Mouse (Mus musculus) stomach, embryonic 14.5 days (tissue): ENCODE measurements around the gene Ptprn2. TPM values are rescaled to one million over a fixed set of nuclear protein-coding genes. Genes with fewer than 3 reads are reported as not detected.

Experiments
- ATAC-seq: fragments of 200-750 bp; cut with Nextera tagmentation; 2 replicates; pipeline ENCODE4 v1.8.0; 2017; ENCODE audit warnings: low read depth, moderate TSS enrichment; ENCODE audit not compliant: insufficient number of reproducible peaks, insufficient read depth, low FRiP score
- H3K27ac ChIP-seq: fragments of 300-500 bp; sonication (generic); 2 replicates; pipeline ENCODE4 v1.5.1; 2014; ENCODE audit warnings: mild to moderate bottlenecking, low read length, moderate library complexity, mixed read lengths
- H3K27me3 ChIP-seq: fragments of 300-500 bp; sonication (generic); 2 replicates; pipeline ENCODE4 v1.6.1; 2014; ENCODE audit warnings: low read length, control low read depth, mixed read lengths; ENCODE audit not compliant: control insufficient read depth, insufficient read depth
- H3K36me3 ChIP-seq: fragments of 300-500 bp; sonication (generic); 2 replicates; pipeline ENCODE4 v1.6.1; 2014; ENCODE audit warnings: mild to moderate bottlenecking, control low read depth, low read length, moderate library complexity, mixed read lengths; ENCODE audit not compliant: control insufficient read depth, insufficient read depth
- H3K4me1 ChIP-seq: fragments of 300-500 bp; sonication (generic); 2 replicates; pipeline ENCODE4 v1.6.1; 2014; ENCODE audit warnings: low read length, control low read depth, mixed read lengths; ENCODE audit not compliant: control insufficient read depth, insufficient read depth
- H3K4me2 ChIP-seq: fragments of 300-500 bp; sonication (generic); replicated peaks from 2 replicates; pipeline ENCODE4 v1.6.1; 2014; ENCODE audit warnings: low read depth, low read length, control low read depth
- H3K4me3 ChIP-seq: fragments of 300-500 bp; sonication (generic); 2 replicates; pipeline ENCODE4 v1.5.1; 2014; ENCODE audit warnings: low read depth, low read length, control low read depth
- H3K9ac ChIP-seq: fragments of 300-500 bp; sonication (generic); replicated peaks from 2 replicates; pipeline ENCODE4 v1.6.1; 2014; ENCODE audit warnings: low read depth, mild to moderate bottlenecking, control low read depth, low read length, moderate library complexity, mixed read lengths
- H3K9me3 ChIP-seq: fragments of 300-500 bp; sonication (generic); 2 replicates; pipeline ENCODE4 v1.6.1; 2016; ENCODE audit warnings: low read depth, low read length, control low read depth; ENCODE audit not compliant: control insufficient read depth
- WGBS: fragments of 180-500 bp; shearing (Covaris S2); extraction: QIAGEN DNeasy Blood & Tissue Kit; methylation state at CpG from one replicate; pipeline ENCODE4 v1.1.7; 2014; 5-methylcytosine and 5-hydroxymethylcytosine counted together
- polyA plus RNA-seq: library from polyadenylated mRNA; unstranded; fragments of >200 nt; fragmentation: Nextera tagmentation; extraction: Ambion mirVana; gene quantifications from 2 replicates; pipeline ENCODE4 v1.2.1, GENCODE M21; 2014

The Ptprn2 gene
- polyA plus RNA-seq, 1 experiment from 2014 or later = 2.2 TPM

DNA sequence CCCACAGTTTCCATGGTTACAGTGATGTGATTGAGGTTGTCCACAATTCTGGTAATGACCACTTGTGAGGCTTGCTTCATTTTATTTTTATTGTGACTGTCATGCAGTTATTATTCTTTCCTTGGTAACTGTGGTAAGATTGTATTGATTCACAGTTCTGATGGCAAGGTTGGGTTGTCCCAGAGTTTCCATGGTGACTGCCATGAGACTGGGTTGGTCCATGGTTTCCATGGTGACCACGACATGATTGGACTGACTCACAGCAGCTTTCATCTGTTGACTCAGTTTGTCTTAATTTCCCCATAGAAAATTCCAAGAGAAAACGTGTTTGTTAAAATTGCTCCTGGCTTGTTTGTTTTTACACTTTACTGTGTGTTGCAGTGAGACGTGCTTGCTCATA, 225.2 kb downstream of the Ptprn2 start:
- Histone ChIP-seq H3K27ac (no peak overlapping the region), H3K4me3 (no peak overlapping the region), H3K9ac (no peak overlapping the region), H3K27me3 (no peaks in the 10 kb centered on the region), H3K9me3 (no peaks in the 10 kb centered on the region), H3K36me3 (no peaks in the 10 kb centered on the region), H3K4me1 (no peaks in the 10 kb centered on the region), H3K4me2 (no peak overlapping the region)
- WGBS = 71% methylated on average over 3 of the region's 3 CpGs
- no peak for ATAC-seq

DNA sequence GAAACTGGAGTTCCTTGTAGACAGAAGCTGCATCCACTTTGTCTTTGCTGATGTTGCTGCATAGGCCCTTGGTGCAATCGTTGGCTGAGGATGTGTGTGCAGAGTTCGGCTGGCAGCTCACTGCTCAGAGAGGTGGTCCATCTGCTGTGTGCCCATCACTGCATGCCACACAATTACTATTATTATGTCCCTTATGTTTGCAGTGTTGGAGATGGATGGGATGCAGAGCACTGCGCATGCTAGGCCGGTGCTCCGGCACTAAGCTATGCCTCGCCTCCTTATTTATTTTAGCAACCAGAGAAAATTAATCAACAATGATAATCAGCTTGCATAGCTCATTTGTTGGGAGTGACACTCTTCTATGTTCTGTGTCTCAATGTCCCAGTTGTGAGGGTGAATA, 225.6 kb downstream of the Ptprn2 start:
- H3K4me2 ChIP-seq = no peak overlapping the region

DNA sequence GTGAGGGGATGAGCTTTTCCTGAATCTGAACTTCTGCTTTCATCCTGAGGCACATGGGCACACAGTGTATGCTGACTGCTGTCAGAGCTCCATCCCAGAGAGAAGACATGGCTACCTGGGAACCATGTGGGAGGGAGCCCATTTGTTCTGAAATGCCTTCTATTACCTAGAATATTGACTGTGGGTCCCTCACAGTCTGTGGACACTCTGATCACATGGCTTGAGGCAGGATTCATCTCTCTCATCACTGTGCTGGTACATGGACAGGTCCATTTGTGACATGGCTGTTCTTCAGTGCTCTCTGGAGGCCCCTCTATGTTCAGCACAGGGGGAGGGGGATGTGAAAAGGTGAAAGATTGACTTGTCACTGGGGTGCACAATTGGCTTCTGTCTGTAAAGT, 227.6 kb downstream of the Ptprn2 start:
- H3K4me1 ChIP-seq = no peaks in the 10 kb centered on the region
- ATAC-seq = no peak
- H3K36me3 ChIP-seq = no peaks in the 10 kb centered on the region
- H3K27ac ChIP-seq = no peak overlapping the region
- no peaks in the 10 kb centered on the region for H3K9me3 ChIP-seq
- no peaks in the 10 kb centered on the region for H3K27me3 ChIP-seq
- H3K9ac ChIP-seq = no peak overlapping the region
- H3K4me2 ChIP-seq = no peak overlapping the region
- H3K4me3 ChIP-seq = no peak overlapping the region

More for the DNA sequence above, 225.6 kb downstream of the Ptprn2 start:
- no peak for ATAC-seq
- H3K9me3 ChIP-seq = no peaks in the 10 kb centered on the region
- WGBS = 84% methylated on average over 6 of the region's 6 CpGs
- no peaks in the 10 kb centered on the region for H3K4me1 ChIP-seq
- no peaks in the 10 kb centered on the region for H3K27me3 ChIP-seq
- H3K4me3 ChIP-seq = no peak overlapping the region
- H3K36me3 ChIP-seq = no peaks in the 10 kb centered on the region
- H3K9ac ChIP-seq = no peak overlapping the region
- no peak overlapping the region for H3K27ac ChIP-seq

DNA sequence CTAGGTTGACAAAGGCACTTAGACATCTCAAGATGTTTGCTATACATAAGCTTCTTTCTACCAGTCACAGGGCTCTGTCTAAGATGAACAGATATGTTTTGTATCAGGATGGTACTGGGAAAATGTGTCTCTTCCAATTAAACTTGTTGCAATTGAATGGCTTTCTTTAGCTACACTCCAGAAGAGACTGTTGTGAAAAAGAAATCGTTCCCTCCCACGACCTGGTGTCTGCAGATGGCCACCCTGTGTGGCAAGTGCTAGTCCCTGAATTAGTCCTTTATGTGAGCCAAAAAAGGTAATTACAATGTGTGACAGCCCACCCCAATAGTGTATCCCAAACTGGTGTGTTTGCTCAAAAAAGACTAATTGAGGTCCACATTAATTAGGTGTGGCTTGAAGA, 235.5 kb downstream of the Ptprn2 start:
- Histone ChIP-seq H3K36me3 (no peaks in the 10 kb centered on the region), H3K27ac (no peak overlapping the region), H3K27me3 (no peaks in the 10 kb centered on the region), H3K4me3 (no peak overlapping the region), H3K4me2 (no peak overlapping the region), H3K4me1 (no peaks in the 10 kb centered on the region), H3K9ac (no peak overlapping the region), H3K9me3 (no peaks in the 10 kb centered on the region)
- WGBS = 92% methylated on average over 2 of the region's 2 CpGs
- ATAC-seq = no peak

DNA sequence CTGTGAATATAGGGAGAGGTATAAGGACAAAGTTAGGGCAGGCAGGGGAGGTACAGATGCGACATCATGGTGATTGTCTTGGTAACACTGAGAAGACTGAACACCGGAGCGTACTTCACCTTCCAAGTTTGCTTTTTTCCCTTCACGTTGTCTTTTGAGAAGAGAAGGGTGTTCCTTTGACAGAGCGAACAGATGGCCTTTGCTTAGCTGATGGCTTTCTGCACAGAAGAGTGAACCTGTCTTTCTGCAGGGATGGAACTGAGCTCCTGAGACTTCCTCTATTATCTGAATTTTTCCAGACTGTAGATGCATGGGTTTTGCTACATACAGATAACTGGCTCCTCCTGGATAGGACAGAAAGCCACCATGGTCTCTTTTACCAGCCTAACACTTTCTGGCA, 254.6 kb downstream of the Ptprn2 start:
- H3K9me3 ChIP-seq = no peaks in the 10 kb centered on the region
- WGBS = 86% methylated on average over 5 of the region's 5 CpGs
- ATAC-seq = no peak

DNA sequence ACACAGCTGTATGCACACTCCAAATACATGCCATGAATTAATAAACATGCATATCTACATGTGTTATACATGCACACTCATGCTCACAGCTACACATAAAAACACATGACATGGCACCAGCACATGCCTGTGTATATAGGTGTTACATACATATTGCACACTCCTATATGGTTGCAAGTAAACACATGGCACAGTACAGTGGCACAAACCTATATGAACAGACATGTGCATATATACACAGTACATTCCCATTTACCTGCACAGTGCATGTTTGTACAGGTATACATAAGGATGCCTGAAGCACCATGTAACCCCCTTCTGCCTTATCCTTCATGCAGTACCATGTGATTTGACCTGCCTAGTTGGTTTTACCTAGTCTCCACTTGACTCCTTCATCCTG, 255.8 kb downstream of the Ptprn2 start:
- H3K36me3 ChIP-seq = no peaks in the 10 kb centered on the region

More for the DNA sequence above, 254.6 kb downstream of the Ptprn2 start:
- Histone ChIP-seq H3K4me2 (no peak overlapping the region), H3K4me1 (no peaks in the 10 kb centered on the region), H3K9ac (no peak overlapping the region), H3K27me3 (no peaks in the 10 kb centered on the region), H3K36me3 (no peaks in the 10 kb centered on the region), H3K27ac (no peak overlapping the region), H3K4me3 (no peak overlapping the region)

DNA sequence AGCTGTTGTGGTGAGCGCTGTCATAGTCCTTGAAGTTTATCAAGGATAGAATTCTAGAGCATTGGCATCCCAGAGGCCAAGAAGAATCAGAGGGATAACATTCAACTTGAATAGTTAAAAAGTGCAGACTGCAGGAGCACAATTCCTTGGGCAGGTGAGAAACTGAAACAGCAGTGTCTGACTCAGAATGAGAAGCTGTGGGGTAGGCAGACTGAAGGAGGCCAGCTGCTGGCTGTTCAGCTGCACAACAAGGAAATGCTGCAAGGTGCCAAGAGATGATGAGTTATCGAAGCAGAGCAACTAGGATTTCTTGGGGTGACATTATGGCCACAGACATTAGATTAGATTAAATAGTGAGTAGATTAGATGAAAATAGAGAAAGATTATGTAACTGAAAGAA, 260.9 kb downstream of the Ptprn2 start:
- no peak overlapping the region for H3K9ac ChIP-seq
- no peak overlapping the region for H3K4me3 ChIP-seq
- H3K36me3 ChIP-seq = no peaks in the 10 kb centered on the region
- H3K9me3 ChIP-seq = no peaks in the 10 kb centered on the region
- no peaks in the 10 kb centered on the region for H3K27me3 ChIP-seq
- ATAC-seq = no peak
- no peaks in the 10 kb centered on the region for H3K4me1 ChIP-seq
- 84% methylated on average over 2 of the region's 2 CpGs for WGBS
- no peak overlapping the region for H3K4me2 ChIP-seq
- no peak overlapping the region for H3K27ac ChIP-seq

More for the DNA sequence above, 255.8 kb downstream of the Ptprn2 start:
- no peak overlapping the region for H3K27ac ChIP-seq
- H3K27me3 ChIP-seq = no peaks in the 10 kb centered on the region
- no peak for ATAC-seq
- no peak overlapping the region for H3K4me3 ChIP-seq
- no peaks in the 10 kb centered on the region for H3K9me3 ChIP-seq
- H3K9ac ChIP-seq = no peak overlapping the region
- H3K4me2 ChIP-seq = no peak overlapping the region
- H3K4me1 ChIP-seq = no peaks in the 10 kb centered on the region

DNA sequence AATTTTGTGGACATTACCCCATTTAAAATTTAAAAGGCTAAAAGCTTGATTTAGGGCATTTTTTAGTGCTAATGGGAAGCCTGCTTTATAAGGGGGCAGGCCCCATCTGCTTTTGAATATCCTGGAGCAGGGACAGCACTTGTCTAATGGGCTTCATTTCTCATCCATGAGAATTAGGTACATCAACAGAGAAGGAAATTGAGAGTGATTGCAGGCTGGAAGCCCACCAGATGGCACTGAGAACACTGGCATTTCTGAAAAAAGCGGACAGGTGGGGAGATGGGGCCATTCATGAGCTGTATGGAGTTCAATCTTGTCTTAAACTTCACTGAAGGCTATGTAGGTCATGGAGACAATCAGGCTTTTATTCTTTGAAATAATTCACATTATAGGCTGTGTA, 267.3 kb downstream of the Ptprn2 start:
- WGBS = 82% methylated on average over 1 of the region's 1 CpGs

DNA sequence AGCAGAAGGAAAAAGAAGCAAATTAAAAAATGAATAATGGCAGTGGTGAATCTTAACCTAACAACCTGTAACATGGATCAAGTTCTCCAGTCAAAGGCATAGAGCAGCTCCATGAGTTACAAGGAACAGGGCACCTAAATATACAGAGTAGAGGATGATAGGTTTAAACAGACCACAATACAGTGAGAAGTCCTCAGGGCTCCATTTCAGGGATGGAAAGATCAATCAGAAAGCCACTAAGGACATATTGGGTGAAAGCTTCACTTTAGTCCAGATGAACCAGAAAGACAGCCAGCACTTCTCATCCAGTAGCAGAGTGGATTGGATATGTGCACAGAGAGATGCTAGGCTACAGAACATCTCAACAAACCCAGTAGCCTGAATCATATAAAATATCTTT, 278.4 kb downstream of the Ptprn2 start:
- Histone ChIP-seq H3K4me1 (no peaks in the 10 kb centered on the region), H3K9ac (no peak overlapping the region), H3K27ac (no peak overlapping the region), H3K27me3 (no peaks in the 10 kb centered on the region), H3K4me3 (no peak overlapping the region), H3K4me2 (no peak overlapping the region), H3K9me3 (no peaks in the 10 kb centered on the region), H3K36me3 (no peaks in the 10 kb centered on the region)
- no peak for ATAC-seq

More for the DNA sequence above, 267.3 kb downstream of the Ptprn2 start:
- Histone ChIP-seq H3K27ac (no peak overlapping the region), H3K4me3 (no peak overlapping the region), H3K4me2 (no peak overlapping the region), H3K9me3 (no peaks in the 10 kb centered on the region), H3K36me3 (no peaks in the 10 kb centered on the region), H3K4me1 (no peaks in the 10 kb centered on the region), H3K27me3 (no peaks in the 10 kb centered on the region), H3K9ac (no peak overlapping the region)
- ATAC-seq = no peak
